Mouse (Mus musculus) heart, embryonic 16.5 days (tissue): ENCODE data around the gene Abcb4. TPM values are rescaled to one million over a fixed set of nuclear protein-coding genes. Genes with fewer than 3 reads are reported as not detected.

Experiments
- ATAC-seq: fragments of 200-750 bp; cut with Nextera tagmentation; replicated peaks from 2 replicates; pipeline ENCODE4 v1.8.0; 2017; ENCODE audit warnings: moderate number of reproducible peaks; ENCODE audit not compliant: insufficient read depth, low FRiP score; ENCODE audit errors: extremely low read depth
- H3K27ac ChIP-seq: fragments of 300-500 bp; sonication (generic); 2 replicates; pipeline ENCODE4 v1.5.1; 2014; ENCODE audit warnings: mild to moderate bottlenecking, low read length, control low read depth, moderate library complexity
- H3K27me3 ChIP-seq: fragments of 300-500 bp; sonication (generic); 2 replicates; pipeline ENCODE4 v1.6.1; 2014; ENCODE audit warnings: low read length, mixed read lengths; ENCODE audit not compliant: control insufficient read depth, insufficient read depth
- H3K36me3 ChIP-seq: fragments of 300-500 bp; sonication (generic); 2 replicates; pipeline ENCODE4 v1.6.1; 2014; ENCODE audit not compliant: control insufficient read depth, insufficient read depth
- H3K4me1 ChIP-seq: fragments of 300-500 bp; sonication (generic); 2 replicates; pipeline ENCODE4 v1.6.1; 2014; ENCODE audit warnings: low read length, mixed read lengths; ENCODE audit not compliant: control insufficient read depth, insufficient read depth
- H3K4me2 ChIP-seq: fragments of 300-500 bp; sonication (generic); 2 replicates; pipeline ENCODE4 v1.6.1; 2014; ENCODE audit warnings: low read depth, mild to moderate bottlenecking, control low read depth, low read length
- H3K4me3 ChIP-seq: fragments of 300-500 bp; sonication (generic); 2 replicates; pipeline ENCODE4 v1.5.1; 2014; ENCODE audit warnings: mild to moderate bottlenecking, control low read depth, low read length
- H3K9ac ChIP-seq: fragments of 300-500 bp; sonication (generic); 2 replicates; pipeline ENCODE4 v1.6.1; 2014; ENCODE audit warnings: low read length, control low read depth
- H3K9me3 ChIP-seq: fragments of 300-500 bp; sonication (generic); replicated peaks from 2 replicates; pipeline ENCODE4 v1.6.1; 2016; ENCODE audit warnings: low read length; ENCODE audit not compliant: control insufficient read depth
- WGBS: fragments of 180-500 bp; shearing (Covaris S2); extraction: QIAGEN DNeasy Blood & Tissue Kit; methylation state at CpG from one replicate; pipeline ENCODE4 v1.1.7; 2014; 5-methylcytosine and 5-hydroxymethylcytosine counted together
- polyA plus RNA-seq: library from polyadenylated mRNA; unstranded; fragments of >200 nt; fragmentation: Nextera tagmentation; extraction: Ambion mirVana; gene quantifications from 2 replicates; pipeline ENCODE4 v1.2.1, GENCODE M21; 2015

The Abcb4 gene
- polyA plus RNA-seq, 1 experiment from 2014 or later, result 0.38 TPM

GRCm38 (mm10) chr5:8943836-8944235 is 50.3 kb downstream of the Abcb4 start:
- no peak overlapping the region for H3K4me3 ChIP-seq
- H3K4me1 ChIP-seq, result no peaks in the 10 kb centered on the region
- no peak overlapping the region for H3K27ac ChIP-seq
- H3K36me3 ChIP-seq, result no peaks in the 10 kb centered on the region
- no peaks in the 10 kb centered on the region for H3K9me3 ChIP-seq
- H3K4me2 ChIP-seq, result no peak overlapping the region
- no peak for ATAC-seq
- 58% methylated on average over 3 of the region's 3 CpGs for WGBS
- no peaks in the 10 kb centered on the region for H3K27me3 ChIP-seq
- no peak overlapping the region for H3K9ac ChIP-seq

- ATAC-seq, result no peak
- H3K27ac ChIP-seq, result no peak overlapping the region
- H3K4me1 ChIP-seq, result no peaks in the 10 kb centered on the region
- no peak overlapping the region for H3K4me2 ChIP-seq
- no peak overlapping the region for H3K9ac ChIP-seq
- WGBS, result 68% methylated on average over 4 of the region's 4 CpGs
- H3K9me3 ChIP-seq, result no peaks in the 10 kb centered on the region
- H3K4me3 ChIP-seq, result no peak overlapping the region
- H3K27me3 ChIP-seq, result no peaks in the 10 kb centered on the region
- H3K36me3 ChIP-seq, result no peaks in the 10 kb centered on the region
Measured at GRCm38 (mm10) chr5:8947423-8948110, 54.0 kb downstream of the Abcb4 start.

GRCm38 (mm10) chr5:8953660-8954059 is 60.1 kb downstream of the Abcb4 start:
- Histone ChIP-seq H3K4me3 (no peak overlapping the region), H3K4me1 (no peaks in the 10 kb centered on the region), H3K4me2 (no peak overlapping the region), H3K27me3 (no peaks in the 10 kb centered on the region), H3K9ac (no peak overlapping the region), H3K36me3 (no peaks in the 10 kb centered on the region), H3K9me3 (no peaks in the 10 kb centered on the region), H3K27ac (no peak overlapping the region)
- 76% methylated on average over 2 of the region's 2 CpGs for WGBS
- ATAC-seq, result no peak

GRCm38 (mm10) chr5:8955544-8955943 is 62.0 kb downstream of the Abcb4 start:
- Histone ChIP-seq H3K27ac (no peak overlapping the region), H3K9me3 (no peaks in the 10 kb centered on the region), H3K9ac (no peak overlapping the region), H3K4me1 (no peaks in the 10 kb centered on the region), H3K4me2 (no peak overlapping the region), H3K4me3 (no peak overlapping the region), H3K27me3 (no peaks in the 10 kb centered on the region), H3K36me3 (no peaks in the 10 kb centered on the region)
- WGBS, result 90% methylated on average over 3 of the region's 3 CpGs
- ATAC-seq, result no peak

- Histone ChIP-seq H3K27ac (no peak overlapping the region), H3K9me3 (no peaks in the 10 kb centered on the region), H3K4me1 (no peaks in the 10 kb centered on the region), H3K4me3 (no peak overlapping the region), H3K36me3 (peaks cover 15% of the 10 kb centered on the region), H3K27me3 (no peaks in the 10 kb centered on the region), H3K4me2 (no peak overlapping the region), H3K9ac (no peak overlapping the region)
- no peak for ATAC-seq
- 82% methylated on average over 4 of the region's 4 CpGs for WGBS
Measured at GRCm38 (mm10) chr5:8960534-8960933, 67.0 kb downstream of the Abcb4 start.

GRCm38 (mm10) chr5:8964487-8964886 is 71.0 kb downstream of the Abcb4 start:
- no peak overlapping the region for H3K9ac ChIP-seq
- no peak overlapping the region for H3K27ac ChIP-seq
- H3K27me3 ChIP-seq, result no peaks in the 10 kb centered on the region
- H3K4me2 ChIP-seq, result no peak overlapping the region
- H3K4me3 ChIP-seq, result no peak overlapping the region
- 92% methylated on average over 5 of the region's 5 CpGs for WGBS
- H3K36me3 ChIP-seq, result peaks cover 41% of the 10 kb centered on the region
- no peaks in the 10 kb centered on the region for H3K4me1 ChIP-seq
- H3K9me3 ChIP-seq, result no peaks in the 10 kb centered on the region
- no peak for ATAC-seq

GRCm38 (mm10) chr5:8970694-8971093 is 77.2 kb downstream of the Abcb4 start:
- no peaks in the 10 kb centered on the region for H3K27me3 ChIP-seq
- no peak overlapping the region for H3K4me2 ChIP-seq
- no peak for ATAC-seq
- H3K27ac ChIP-seq, result no peak overlapping the region
- 95% methylated on average over 2 of the region's 2 CpGs for WGBS
- H3K9ac ChIP-seq, result no peak overlapping the region
- H3K4me3 ChIP-seq, result no peak overlapping the region
- H3K9me3 ChIP-seq, result no peaks in the 10 kb centered on the region
- no peaks in the 10 kb centered on the region for H3K4me1 ChIP-seq
- peaks cover 41% of the 10 kb centered on the region for H3K36me3 ChIP-seq

- H3K36me3 ChIP-seq, result peaks cover 30% of the 10 kb centered on the region
- no peaks in the 10 kb centered on the region for H3K27me3 ChIP-seq
- H3K9ac ChIP-seq, result no peak overlapping the region
- H3K4me3 ChIP-seq, result no peak overlapping the region
- no peak for ATAC-seq
- H3K4me1 ChIP-seq, result no peaks in the 10 kb centered on the region
- H3K27ac ChIP-seq, result no peak overlapping the region
- H3K9me3 ChIP-seq, result no peaks in the 10 kb centered on the region
- H3K4me2 ChIP-seq, result no peak overlapping the region
- WGBS, result 95% methylated on average over 7 of the region's 7 CpGs
Measured at GRCm38 (mm10) chr5:8972355-8972754, 78.8 kb downstream of the Abcb4 start.

- ATAC-seq, result no peak
- Histone ChIP-seq H3K27ac (no peak overlapping the region), H3K27me3 (no peaks in the 10 kb centered on the region), H3K4me2 (no peak overlapping the region), H3K4me1 (no peaks in the 10 kb centered on the region), H3K36me3 (peaks cover 15% of the 10 kb centered on the region), H3K4me3 (no peak overlapping the region), H3K9ac (no peak overlapping the region), H3K9me3 (no peaks in the 10 kb centered on the region)
Measured at GRCm38 (mm10) chr5:8974721-8975120, 81.2 kb downstream of the Abcb4 start.
